Mouse (Mus musculus): Measurements from ENCODE around the gene Dclk2. TPM values are rescaled to one million over a fixed set of nuclear protein-coding genes. Genes with fewer than 3 reads are reported as not detected.

The Dclk2 gene
- polyA plus RNA-seq, 1 experiment from 2014 or later = 11.0 TPM

GRCm38 (mm10) chr3:86754595-86755557 is 165.8 kb downstream of the Dclk2 start:
- no peak overlapping the region for H3K9ac ChIP-seq
- H3K9me3 ChIP-seq (replicated peaks) = no peaks in the 10 kb centered on the region
- no peak overlapping the region for H3K4me3 ChIP-seq (replicated peaks)
- H3K4me2 ChIP-seq = no peak overlapping the region
- DNase-seq = no peak
- no peak for ATAC-seq (ENCODE audit: low read depth)
- H3K4me1 ChIP-seq (replicated peaks) = no peaks in the 10 kb centered on the region
- 63% methylated on average over 14 of the region's 14 CpGs for WGBS (ENCODE audit: insufficient replicate concordance)
- H3K27ac ChIP-seq = no peak overlapping the region
- H3K27me3 ChIP-seq = no peaks in the 10 kb centered on the region
- H3K36me3 ChIP-seq = no peaks in the 10 kb centered on the region

GRCm38 (mm10) chr3:86754178-86754577 is 166.5 kb downstream of the Dclk2 start:
- H3K4me3 ChIP-seq (replicated peaks) = no peak overlapping the region
- no peak overlapping the region for H3K9ac ChIP-seq
- no peaks in the 10 kb centered on the region for H3K27me3 ChIP-seq
- DNase-seq (no peak), ATAC-seq (ENCODE audit: low read depth) (no peak)
- WGBS (ENCODE audit: insufficient replicate concordance) = 36% methylated on average over 6 of the region's 6 CpGs
- H3K27ac ChIP-seq = no peak overlapping the region
- H3K4me2 ChIP-seq = no peak overlapping the region
- H3K4me1 ChIP-seq (replicated peaks) = no peaks in the 10 kb centered on the region
- H3K36me3 ChIP-seq = no peaks in the 10 kb centered on the region
- H3K9me3 ChIP-seq (replicated peaks) = no peaks in the 10 kb centered on the region

- Histone ChIP-seq H3K27ac (no peak overlapping the region), H3K9me3 (replicated peaks) (no peaks in the 10 kb centered on the region), H3K9ac (no peak overlapping the region), H3K36me3 (no peaks in the 10 kb centered on the region), H3K4me1 (replicated peaks) (no peaks in the 10 kb centered on the region), H3K27me3 (no peaks in the 10 kb centered on the region), H3K4me2 (no peak overlapping the region), H3K4me3 (replicated peaks) (no peak overlapping the region)
- 59% methylated on average over 7 of the region's 7 CpGs for WGBS (ENCODE audit: insufficient replicate concordance)
- DNase-seq (no peak), ATAC-seq (ENCODE audit: low read depth) (no peak)
These were observed 170.0 kb downstream of the Dclk2 start for GRCm38 (mm10) chr3:86750652-86751051.

GRCm38 (mm10) chr3:86745769-86746512 is 174.7 kb downstream of the Dclk2 start:
- Histone ChIP-seq H3K27ac (no peak overlapping the region), H3K4me2 (no peak overlapping the region), H3K9me3 (replicated peaks) (no peaks in the 10 kb centered on the region), H3K36me3 (no peaks in the 10 kb centered on the region), H3K4me1 (replicated peaks) (no peaks in the 10 kb centered on the region), H3K4me3 (replicated peaks) (no peak overlapping the region), H3K9ac (no peak overlapping the region), H3K27me3 (no peaks in the 10 kb centered on the region)
- ATAC-seq (ENCODE audit: low read depth) (no peak), DNase-seq (no peak)
- 79% methylated on average over 10 of the region's 10 CpGs for WGBS (ENCODE audit: insufficient replicate concordance)

- no peak for ATAC-seq (ENCODE audit: low read depth)
- no peak overlapping the region for H3K9ac ChIP-seq
- WGBS (ENCODE audit: insufficient replicate concordance) = 72% methylated on average over 4 of the region's 4 CpGs
- no peaks in the 10 kb centered on the region for H3K27me3 ChIP-seq
- no peak overlapping the region for H3K4me3 ChIP-seq (replicated peaks)
- no peak overlapping the region for H3K27ac ChIP-seq
- no peak overlapping the region for H3K4me2 ChIP-seq
- no peaks in the 10 kb centered on the region for H3K4me1 ChIP-seq (replicated peaks)
- H3K9me3 ChIP-seq (replicated peaks) = no peaks in the 10 kb centered on the region
- DNase-seq = no peak
- no peaks in the 10 kb centered on the region for H3K36me3 ChIP-seq
These were observed 175.3 kb downstream of the Dclk2 start for GRCm38 (mm10) chr3:86745348-86745747.

GRCm38 (mm10) chr3:86739745-86740144 is 180.9 kb downstream of the Dclk2 start:
- no peaks in the 10 kb centered on the region for H3K4me1 ChIP-seq (replicated peaks)
- H3K36me3 ChIP-seq = no peaks in the 10 kb centered on the region
- no peak overlapping the region for H3K27ac ChIP-seq
- H3K4me2 ChIP-seq = no peak overlapping the region
- no peak overlapping the region for H3K4me3 ChIP-seq (replicated peaks)
- ATAC-seq (ENCODE audit: low read depth) = no peak
- 89% methylated on average over 4 of the region's 4 CpGs for WGBS (ENCODE audit: insufficient replicate concordance)
- DNase-seq = no peak
- no peaks in the 10 kb centered on the region for H3K27me3 ChIP-seq
- no peak overlapping the region for H3K9ac ChIP-seq
- H3K9me3 ChIP-seq (replicated peaks) = no peaks in the 10 kb centered on the region

- DNase-seq (no peak), ATAC-seq (ENCODE audit: low read depth) (no peak)
- no peak overlapping the region for H3K9ac ChIP-seq
- H3K27ac ChIP-seq = no peak overlapping the region
- no peak overlapping the region for H3K4me2 ChIP-seq
- H3K36me3 ChIP-seq = no peaks in the 10 kb centered on the region
- no peaks in the 10 kb centered on the region for H3K27me3 ChIP-seq
- no peaks in the 10 kb centered on the region for H3K9me3 ChIP-seq (replicated peaks)
- H3K4me3 ChIP-seq (replicated peaks) = no peak overlapping the region
- H3K4me1 ChIP-seq (replicated peaks) = no peaks in the 10 kb centered on the region
- WGBS (ENCODE audit: insufficient replicate concordance) = 67% methylated on average over 3 of the region's 3 CpGs
These were observed 181.8 kb downstream of the Dclk2 start for GRCm38 (mm10) chr3:86738831-86739230.

Other genes starting within 250 kb of the Dclk2 start
- 6.3 and 7.9 TPM in 2 replicates for gene Cd1d1, start 78.6 kb upstream of the Dclk2 start, polyA plus RNA-seq (2015; fragmentation: Nextera tagmentation; extraction: Ambion mirVana)

All from liver, embryonic 13.5 days (tissue).